Mouse (Mus musculus): ENCODE results near the gene Sel1l.

- TF ChIP-seq GATA1 (IDR thresholded peaks at IDR 0.05; ENCODE audit: borderline replicate concordance, low read length) (no peak), CTCF (IDR thresholded peaks at IDR 0.05; ENCODE audit: low read depth, low read length) (no peak), TAL1 (conservative IDR thresholded peaks at IDR 0.05; ENCODE audit: low read depth, low read length) (no peak)
Observed at GRCm38 (mm10) chr12:91849045-91849467, at the start of gene Sel1l.
